Mouse (Mus musculus) CH12.LX (cell line): ENCODE measurements around the gene Dennd5b.

Experiments used
- EP300 ChIP-seq: IDR thresholded peaks from 2 replicates; pipeline ENCODE4 v1.6.1; 2011; ENCODE audit warnings: low read length, improper control_type of control experiment
- MAX ChIP-seq: IDR thresholded peaks from 2 replicates; pipeline ENCODE4 v1.6.1; 2011; ENCODE audit warnings: low read length, improper control_type of control experiment
- MEF2A ChIP-seq: IDR thresholded peaks from 2 replicates; pipeline ENCODE4 v1.6.1; 2014; ENCODE audit warnings: low read depth, mild to moderate bottlenecking, inconsistent platforms, low read length, improper control_type of control experiment, borderline replicate concordance
- TCF12 ChIP-seq: IDR thresholded peaks from 2 replicates; pipeline ENCODE4 v1.6.1; 2014; ENCODE audit warnings: low read depth, mild to moderate bottlenecking, inconsistent platforms, low read length, improper control_type of control experiment
- ZKSCAN1 ChIP-seq: IDR thresholded peaks from 2 replicates; pipeline ENCODE4 v1.6.1; 2012; ENCODE audit warnings: low read depth, inconsistent platforms, low read length, improper control_type of control experiment, borderline replicate concordance

GRCm38 (mm10) chr6:149148436-149149229 lies 47.2 kb upstream of the Dennd5b start:
- TF ChIP-seq ZKSCAN1 (no peak), EP300 (no peak), MAX (no peak), MEF2A (no peak), TCF12 (no peak)
